Mouse (Mus musculus): ENCODE results near the gene Dusp6.

The Dusp6 gene

DNA sequence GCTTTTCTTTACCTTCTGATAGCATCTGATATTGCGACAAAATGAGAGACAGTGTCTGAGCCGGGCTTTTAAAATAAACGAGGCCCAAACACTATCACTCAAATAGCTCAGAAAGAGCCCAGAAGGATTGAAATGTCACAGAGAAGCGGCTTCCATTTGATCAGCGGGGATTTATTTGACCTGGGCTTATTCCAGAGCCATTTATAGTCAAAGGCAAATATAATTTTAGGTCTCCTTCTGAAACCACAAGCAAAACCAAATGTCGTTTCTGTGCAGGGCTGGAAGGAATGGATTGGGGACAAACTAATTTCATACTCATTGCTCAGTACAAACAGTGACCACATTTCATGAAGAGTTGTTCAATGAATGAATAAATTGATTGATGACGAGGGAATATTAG lies 51.3 kb downstream of the Dusp6 start:
- in situ Hi-C loops (cut with MboI, MseI), result loop anchor here in 1 of 2 experiments (10.0 kb wide), 1 partner anchor 850 kb away; no protein-coding TSS in a partner anchor

- in situ Hi-C loops (cut with MboI, MseI), result loop anchor here in 1 of 2 experiments (10.0 kb wide), 1 partner anchor 848 kb away; no protein-coding TSS in a partner anchor
Observed at GRCm38 (mm10) chr10:99317057-99317456, 54.0 kb downstream of the Dusp6 start.
